Mouse (Mus musculus) kidney, embryonic 14.5 days (tissue): ENCODE data around the gene Lipe. TPM values are rescaled to one million over a fixed set of nuclear protein-coding genes. Genes with fewer than 3 reads are reported as not detected.

Experiments
- ATAC-seq: fragments of 200-750 bp; cut with Nextera tagmentation; 2 replicates; pipeline ENCODE4 v1.8.0; 2017; ENCODE audit warnings: moderate number of reproducible peaks, mild to moderate bottlenecking, moderate TSS enrichment, moderate library complexity; ENCODE audit not compliant: low FRiP score, low TSS enrichment
- H3K27ac ChIP-seq: fragments of 300-500 bp; sonication (generic); 2 replicates; pipeline ENCODE4 v1.5.1; 2014; ENCODE audit warnings: low read depth, mild to moderate bottlenecking, low read length, moderate library complexity, mixed read lengths
- H3K27me3 ChIP-seq: fragments of 300-500 bp; sonication (generic); 2 replicates; pipeline ENCODE4 v1.6.1; 2014; ENCODE audit warnings: mild to moderate bottlenecking, low read length; ENCODE audit not compliant: control insufficient read depth, insufficient read depth
- H3K36me3 ChIP-seq: fragments of 300-500 bp; sonication (generic); 2 replicates; pipeline ENCODE4 v1.6.1; 2014; ENCODE audit warnings: low read length, mixed read lengths; ENCODE audit not compliant: control insufficient read depth, insufficient read depth
- H3K4me1 ChIP-seq: fragments of 300-500 bp; sonication (generic); 2 replicates; pipeline ENCODE4 v1.6.1; 2014; ENCODE audit warnings: low read length, mixed read lengths; ENCODE audit not compliant: control insufficient read depth, insufficient read depth
- H3K4me2 ChIP-seq: fragments of 300-500 bp; sonication (generic); replicated peaks from 2 replicates; pipeline ENCODE4 v1.6.1; 2014; ENCODE audit warnings: low read depth, mild to moderate bottlenecking, low read length
- H3K4me3 ChIP-seq: fragments of 300-500 bp; sonication (generic); 2 replicates; pipeline ENCODE4 v1.5.1; 2014; ENCODE audit warnings: mild to moderate bottlenecking, low read length
- H3K9ac ChIP-seq: fragments of 300-500 bp; sonication (generic); 2 replicates; pipeline ENCODE4 v1.6.1; 2014; ENCODE audit warnings: low read depth, mild to moderate bottlenecking, low read length, moderate library complexity
- H3K9me3 ChIP-seq: fragments of 300-500 bp; sonication (generic); 2 replicates; pipeline ENCODE4 v1.6.1; 2016; ENCODE audit warnings: low read length; ENCODE audit not compliant: control insufficient read depth
- WGBS: fragments of 180-500 bp; shearing (Covaris S2); extraction: QIAGEN DNeasy Blood & Tissue Kit; methylation state at CpG from one replicate; pipeline ENCODE4 v1.1.7; 2014; 5-methylcytosine and 5-hydroxymethylcytosine counted together
- polyA plus RNA-seq: library from polyadenylated mRNA; unstranded; fragments of >200 nt; fragmentation: Nextera tagmentation; extraction: Ambion mirVana; gene quantifications from 2 replicates; pipeline ENCODE4 v1.2.1, GENCODE M21; 2014

The Lipe gene
- polyA plus RNA-seq, 1 experiment from 2014 or later: 5.3 TPM

- Histone ChIP-seq H3K27me3 (no peaks in the 10 kb centered on the region), H3K36me3 (no peaks in the 10 kb centered on the region), H3K4me2 (no peak overlapping the region), H3K4me3 (no peak overlapping the region), H3K27ac (no peak overlapping the region), H3K9ac (no peak overlapping the region), H3K4me1 (no peaks in the 10 kb centered on the region), H3K9me3 (no peaks in the 10 kb centered on the region)
- 76% methylated on average over 16 of the region's 16 CpGs for WGBS
- no peak for ATAC-seq
Observed at GRCm38 (mm10) chr7:25422286-25422841, 23.9 kb upstream of the Lipe start.

- no peak for ATAC-seq
- H3K36me3 ChIP-seq: no peaks in the 10 kb centered on the region
- WGBS: 89% methylated on average over 4 of the region's 4 CpGs
Observed at GRCm38 (mm10) chr7:25419943-25420342, 21.4 kb upstream of the Lipe start.

GRCm38 (mm10) chr7:25419536-25419935, 21.0 kb upstream of the Lipe start:
- H3K4me3 ChIP-seq: no peak overlapping the region
- H3K4me1 ChIP-seq: no peaks in the 10 kb centered on the region
- no peak overlapping the region for H3K9ac ChIP-seq
- H3K9me3 ChIP-seq: no peaks in the 10 kb centered on the region
- ATAC-seq: no peak
- no peak overlapping the region for H3K4me2 ChIP-seq
- no peak overlapping the region for H3K27ac ChIP-seq
- no peaks in the 10 kb centered on the region for H3K27me3 ChIP-seq
- 86% methylated on average over 8 of the region's 8 CpGs for WGBS
- H3K36me3 ChIP-seq: no peaks in the 10 kb centered on the region

More at GRCm38 (mm10) chr7:25419943-25420342, 21.4 kb upstream of the Lipe start:
- no peak overlapping the region for H3K27ac ChIP-seq
- no peak overlapping the region for H3K9ac ChIP-seq
- H3K27me3 ChIP-seq: no peaks in the 10 kb centered on the region
- H3K4me3 ChIP-seq: no peak overlapping the region
- no peaks in the 10 kb centered on the region for H3K9me3 ChIP-seq
- no peaks in the 10 kb centered on the region for H3K4me1 ChIP-seq
- no peak overlapping the region for H3K4me2 ChIP-seq

- no peaks in the 10 kb centered on the region for H3K36me3 ChIP-seq
- WGBS: 77% methylated on average over 1 of the region's 1 CpGs
- no peak overlapping the region for H3K4me2 ChIP-seq
- no peaks in the 10 kb centered on the region for H3K27me3 ChIP-seq
- no peak for ATAC-seq
- no peak overlapping the region for H3K9ac ChIP-seq
- no peak overlapping the region for H3K27ac ChIP-seq
- H3K9me3 ChIP-seq: no peaks in the 10 kb centered on the region
- H3K4me1 ChIP-seq: no peaks in the 10 kb centered on the region
- H3K4me3 ChIP-seq: no peak overlapping the region
Observed at GRCm38 (mm10) chr7:25417597-25417996, 19.1 kb upstream of the Lipe start.

GRCm38 (mm10) chr7:25412833-25413441, 14.4 kb upstream of the Lipe start, which contains the start of gene Cxcl17:
TSS of gene Cxcl17 (minus strand) at chr7:25412886.
- Histone ChIP-seq H3K27ac (no peak within 1 kb of the TSS), H3K4me1 (no peaks in the 10 kb centered on the region), H3K4me3 (no peak within 1 kb of the TSS), H3K4me2 (no peak within 1 kb of the TSS), H3K27me3 (no peaks in the 10 kb centered on the region), H3K36me3 (no peaks in the 10 kb centered on the region), H3K9ac (no peak within 1 kb of the TSS), H3K9me3 (no peaks in the 10 kb centered on the region)
- 48% methylated on average over 7 of the region's 7 CpGs for WGBS
- no peak for ATAC-seq

GRCm38 (mm10) chr7:25411861-25412260, 13.4 kb upstream of the Lipe start:
- H3K9me3 ChIP-seq: no peaks in the 10 kb centered on the region
- no peak overlapping the region for H3K9ac ChIP-seq
- no peaks in the 10 kb centered on the region for H3K36me3 ChIP-seq
- no peaks in the 10 kb centered on the region for H3K4me1 ChIP-seq
- H3K4me3 ChIP-seq: no peak overlapping the region
- WGBS: 92% methylated on average over 3 of the region's 3 CpGs
- ATAC-seq: no peak
- H3K4me2 ChIP-seq: no peak overlapping the region
- no peak overlapping the region for H3K27ac ChIP-seq
- H3K27me3 ChIP-seq: no peaks in the 10 kb centered on the region

GRCm38 (mm10) chr7:25410969-25411615, 12.6 kb upstream of the Lipe start:
- Histone ChIP-seq H3K9ac (no peak overlapping the region), H3K4me2 (no peak overlapping the region), H3K36me3 (no peaks in the 10 kb centered on the region), H3K4me3 (no peak overlapping the region), H3K27ac (no peak overlapping the region), H3K4me1 (no peaks in the 10 kb centered on the region), H3K9me3 (no peaks in the 10 kb centered on the region), H3K27me3 (no peaks in the 10 kb centered on the region)
- no peak for ATAC-seq
- WGBS: 93% methylated on average over 1 of the region's 1 CpGs

GRCm38 (mm10) chr7:25409114-25409760, 10.7 kb upstream of the Lipe start:
- Histone ChIP-seq H3K27me3 (no peaks in the 10 kb centered on the region), H3K4me3 (no peak overlapping the region), H3K9me3 (no peaks in the 10 kb centered on the region), H3K27ac (no peak overlapping the region), H3K36me3 (no peaks in the 10 kb centered on the region), H3K4me2 (no peak overlapping the region), H3K9ac (no peak overlapping the region), H3K4me1 (no peaks in the 10 kb centered on the region)
- peak; percentile 20; the same call in 1 of the 2 replicates for ATAC-seq
- 51% methylated on average over 4 of the region's 4 CpGs for WGBS

- H3K9me3 ChIP-seq: no peaks in the 10 kb centered on the region
- no peaks in the 10 kb centered on the region for H3K4me1 ChIP-seq
- H3K27me3 ChIP-seq: no peaks in the 10 kb centered on the region
- H3K36me3 ChIP-seq: no peaks in the 10 kb centered on the region
- H3K4me2 ChIP-seq: no peak overlapping the region
- no peak overlapping the region for H3K4me3 ChIP-seq
- WGBS: 78% methylated on average over 7 of the region's 7 CpGs
- no peak overlapping the region for H3K9ac ChIP-seq
- no peak overlapping the region for H3K27ac ChIP-seq
- ATAC-seq: no peak
Observed at GRCm38 (mm10) chr7:25406468-25406867, 8.0 kb upstream of the Lipe start.
